Mouse (Mus musculus): ENCODE measurements around the gene Txnrd1.

Gene Txnrd1

DNA sequence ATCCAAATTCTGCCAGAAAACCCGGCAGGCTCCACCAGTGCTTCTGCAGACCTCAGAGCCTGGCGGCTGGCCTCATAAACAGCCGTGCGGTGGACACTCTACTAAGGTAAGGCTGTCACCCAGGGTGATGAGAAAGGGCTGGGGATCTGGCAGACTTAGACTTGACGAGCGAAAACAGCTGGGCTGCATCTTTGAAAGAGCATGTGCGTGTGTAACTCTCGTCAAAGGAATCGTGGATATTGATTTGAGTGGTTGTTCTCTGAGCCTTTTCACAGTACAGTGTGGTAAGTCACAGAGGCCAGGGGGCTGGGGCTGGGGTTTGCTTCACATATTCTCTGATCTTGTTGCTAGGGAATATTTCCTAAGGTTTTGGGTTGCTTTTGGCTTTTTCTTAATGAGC lies at the start of gene Txnrd1:
Gene Txnrd1 (plus strand): TSS at position 26 of the 400 bp plus-strand sequence.
- no peak for DNase-seq (ENCODE audit: low spot score in 2 of 2)

DNA sequence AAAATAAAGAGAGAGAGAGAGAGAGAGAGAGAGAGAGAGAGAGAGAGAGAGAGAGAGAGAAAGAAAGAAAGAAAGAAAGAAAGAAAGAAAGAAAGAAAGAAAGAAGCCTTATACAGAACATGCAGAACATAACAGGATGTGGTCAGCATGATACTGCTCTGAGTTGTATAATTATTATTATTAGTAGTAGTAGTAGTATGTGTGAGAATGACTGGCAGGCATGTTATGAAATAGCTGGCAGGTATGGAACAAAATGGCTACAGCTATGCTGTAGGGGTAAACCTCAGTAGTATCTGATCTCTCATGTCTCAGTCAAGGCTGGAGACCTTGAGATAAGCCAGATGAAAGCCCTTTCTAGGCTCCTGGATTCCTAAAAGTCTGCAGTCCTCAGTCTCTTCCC lies 44.6 kb upstream of the Txnrd1 start:
- no peak for DNase-seq (ENCODE audit: low spot score in 2 of 2)

- DNase-seq (ENCODE audit: low spot score in 2 of 2): no peak
These were observed 43.2 kb upstream of the Txnrd1 start for GRCm38 (mm10) chr10:82790504-82790903.

GRCm38 (mm10) chr10:82791713-82792112 lies 42.0 kb upstream of the Txnrd1 start:
- DNase-seq (ENCODE audit: low spot score in 2 of 2): no peak

DNA sequence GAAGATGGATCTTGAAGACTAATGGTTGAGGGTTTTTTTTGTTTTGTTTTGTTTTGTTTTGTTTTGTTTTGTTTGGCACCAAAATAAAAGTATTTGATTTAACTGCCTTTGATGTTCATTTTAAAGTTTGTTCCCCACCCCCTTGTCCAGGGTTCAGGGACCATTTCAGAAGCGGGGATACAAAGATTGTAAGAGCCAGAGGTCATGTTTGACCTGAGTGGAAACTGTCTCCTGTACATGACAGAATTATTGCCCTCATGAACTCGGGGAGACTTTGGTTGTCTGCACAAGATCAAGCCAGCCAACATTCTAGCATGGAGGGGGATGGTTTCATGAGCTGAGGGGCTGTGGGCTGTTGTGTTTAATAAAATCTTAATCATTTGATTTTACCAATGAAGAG lies 41.4 kb upstream of the Txnrd1 start:
- no peak for DNase-seq (ENCODE audit: low spot score in 2 of 2)

- DNase-seq (ENCODE audit: low spot score in 2 of 2): peak; percentile 33 to 39
These were observed 38.5 kb upstream of the Txnrd1 start for GRCm38 (mm10) chr10:82795071-82795731.

- no peak for DNase-seq (ENCODE audit: low spot score in 2 of 2)
These were observed 38.0 kb upstream of the Txnrd1 start for GRCm38 (mm10) chr10:82795767-82796166.

GRCm38 (mm10) chr10:82796471-82797118 lies 37.2 kb upstream of the Txnrd1 start:
- DNase-seq (ENCODE audit: low spot score in 2 of 2): no peak

GRCm38 (mm10) chr10:82797119-82797491 lies 36.6 kb upstream of the Txnrd1 start:
- no peak for DNase-seq (ENCODE audit: low spot score in 2 of 2)

DNA sequence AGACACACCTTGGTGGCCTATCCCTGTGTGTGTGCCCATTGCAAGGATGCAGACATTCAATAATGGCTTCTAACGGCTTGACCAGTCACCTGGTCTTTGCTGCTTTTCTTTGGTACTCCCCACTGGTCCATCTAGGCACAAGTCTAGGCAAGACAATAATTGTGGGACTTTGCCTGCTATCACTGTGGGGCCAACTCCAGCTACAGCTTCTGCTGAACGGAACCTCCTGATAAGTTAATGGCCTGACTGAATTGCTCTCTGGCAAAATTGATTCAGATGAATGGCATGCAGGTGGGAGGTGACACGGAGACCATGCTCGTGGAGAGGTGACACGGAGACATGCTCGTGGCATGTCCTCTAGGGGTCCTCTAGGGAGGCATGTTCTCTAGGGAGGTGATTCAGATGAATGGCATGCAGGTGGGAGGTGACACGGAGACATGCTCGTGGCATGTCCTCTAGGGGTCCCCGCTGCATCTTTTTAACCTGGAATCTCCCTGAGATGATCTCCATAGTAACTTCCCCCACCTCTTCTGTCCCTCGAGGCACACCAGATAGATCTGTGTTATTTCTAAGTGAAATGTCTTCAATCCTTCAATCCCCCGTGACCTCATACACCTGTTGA lies 35.3 kb upstream of the Txnrd1 start:
- no peak for DNase-seq (ENCODE audit: low spot score in 2 of 2)

DNA sequence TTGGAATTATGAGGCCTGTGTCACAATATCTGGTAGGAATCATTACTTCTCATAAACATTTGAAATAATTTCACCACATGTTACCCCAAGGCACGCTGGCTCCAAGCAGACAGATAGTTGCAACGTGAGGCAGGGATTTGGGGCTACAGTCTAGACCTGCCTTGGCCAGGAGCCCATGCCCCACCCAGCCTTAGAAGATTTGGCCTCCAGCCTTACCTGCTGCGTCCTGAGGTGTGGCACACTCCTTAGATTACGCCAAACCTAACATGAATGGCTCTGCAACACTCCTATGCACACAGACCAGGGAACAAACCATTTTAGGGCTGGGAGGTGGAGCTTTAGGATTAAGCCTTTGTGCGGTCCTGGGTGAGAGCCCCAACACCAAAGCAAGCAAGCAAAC lies 33.7 kb upstream of the Txnrd1 start:
- DNase-seq (ENCODE audit: low spot score in 2 of 2): no peak

GRCm38 (mm10) chr10:82804396-82804795 lies 29.4 kb upstream of the Txnrd1 start:
- no peak for DNase-seq (ENCODE audit: low spot score in 2 of 2)

DNA sequence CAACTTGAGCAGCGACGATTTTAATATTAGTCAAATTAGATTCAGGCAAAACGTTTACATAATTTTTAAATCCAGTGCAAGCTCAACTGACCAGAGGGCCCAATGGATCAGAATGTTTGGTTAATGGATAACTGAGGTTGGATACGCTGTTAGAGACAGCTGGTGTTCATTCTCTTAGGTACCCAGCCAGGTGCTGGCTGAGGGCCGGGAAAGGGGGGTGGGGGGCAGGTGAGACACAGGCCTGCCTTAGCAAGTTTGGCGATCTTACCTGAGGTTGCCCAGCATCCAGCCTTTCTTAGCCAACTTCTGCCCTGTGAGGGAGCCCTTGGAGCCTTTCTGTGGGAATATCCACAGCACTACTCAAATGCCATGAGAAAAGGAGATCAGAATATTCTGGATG lies 28.6 kb upstream of the Txnrd1 start:
- no peak for DNase-seq (ENCODE audit: low spot score in 2 of 2)

- no peak for DNase-seq (ENCODE audit: low spot score in 2 of 2)
These were observed 27.3 kb upstream of the Txnrd1 start for GRCm38 (mm10) chr10:82806414-82806813.

GRCm38 (mm10) chr10:82807238-82807637 lies 26.5 kb upstream of the Txnrd1 start:
- no peak for DNase-seq (ENCODE audit: low spot score in 2 of 2)

DNA sequence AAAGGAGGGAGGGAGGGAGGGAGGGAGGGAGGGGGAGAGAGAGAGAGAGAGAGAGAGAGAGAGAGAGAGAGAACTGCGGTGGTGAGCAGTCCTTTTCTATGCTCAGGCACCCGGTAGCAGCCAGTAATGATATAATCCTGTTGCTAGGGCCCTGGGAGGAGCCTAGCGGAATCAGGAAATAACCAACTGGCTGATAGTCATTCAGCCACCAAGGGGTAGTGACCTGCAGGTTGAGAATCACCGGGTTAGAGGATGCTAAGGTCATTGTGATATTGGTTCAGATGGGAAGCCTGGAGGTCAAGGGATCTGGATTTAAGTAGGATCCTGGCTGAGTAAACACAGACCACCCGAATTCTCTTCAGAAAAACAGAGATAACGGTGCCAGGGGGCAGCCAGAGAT lies 25.6 kb upstream of the Txnrd1 start:
- no peak for DNase-seq (ENCODE audit: low spot score in 2 of 2)

GRCm38 (mm10) chr10:82808891-82809290 lies 24.9 kb upstream of the Txnrd1 start:
- DNase-seq (ENCODE audit: low spot score in 2 of 2): no peak

DNA sequence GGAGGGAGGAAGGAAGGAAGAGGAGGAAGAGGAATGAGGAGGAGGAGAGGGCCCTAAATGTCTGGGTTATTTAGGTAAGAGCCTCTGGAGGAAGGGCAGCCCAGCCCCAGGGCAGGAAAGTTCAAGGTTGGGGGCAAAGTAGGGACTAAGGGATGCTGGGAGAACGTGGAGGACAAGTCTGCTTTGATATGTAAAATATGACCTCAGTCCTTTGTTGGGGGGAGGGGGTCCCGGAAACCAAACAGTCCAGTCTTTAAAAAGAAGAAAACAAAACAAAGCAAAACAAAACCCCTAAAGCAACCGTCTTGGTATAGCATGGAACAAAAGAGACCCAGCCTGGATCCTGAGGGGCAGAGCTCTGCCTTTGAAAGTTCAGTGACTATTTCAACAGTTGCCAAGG lies 24.4 kb upstream of the Txnrd1 start:
- no peak for DNase-seq (ENCODE audit: low spot score in 2 of 2)

GRCm38 (mm10) chr10:82811855-82812431 lies 21.8 kb upstream of the Txnrd1 start:
- peak; percentile 49 to 53 for DNase-seq (ENCODE audit: low spot score in 2 of 2)

DNA sequence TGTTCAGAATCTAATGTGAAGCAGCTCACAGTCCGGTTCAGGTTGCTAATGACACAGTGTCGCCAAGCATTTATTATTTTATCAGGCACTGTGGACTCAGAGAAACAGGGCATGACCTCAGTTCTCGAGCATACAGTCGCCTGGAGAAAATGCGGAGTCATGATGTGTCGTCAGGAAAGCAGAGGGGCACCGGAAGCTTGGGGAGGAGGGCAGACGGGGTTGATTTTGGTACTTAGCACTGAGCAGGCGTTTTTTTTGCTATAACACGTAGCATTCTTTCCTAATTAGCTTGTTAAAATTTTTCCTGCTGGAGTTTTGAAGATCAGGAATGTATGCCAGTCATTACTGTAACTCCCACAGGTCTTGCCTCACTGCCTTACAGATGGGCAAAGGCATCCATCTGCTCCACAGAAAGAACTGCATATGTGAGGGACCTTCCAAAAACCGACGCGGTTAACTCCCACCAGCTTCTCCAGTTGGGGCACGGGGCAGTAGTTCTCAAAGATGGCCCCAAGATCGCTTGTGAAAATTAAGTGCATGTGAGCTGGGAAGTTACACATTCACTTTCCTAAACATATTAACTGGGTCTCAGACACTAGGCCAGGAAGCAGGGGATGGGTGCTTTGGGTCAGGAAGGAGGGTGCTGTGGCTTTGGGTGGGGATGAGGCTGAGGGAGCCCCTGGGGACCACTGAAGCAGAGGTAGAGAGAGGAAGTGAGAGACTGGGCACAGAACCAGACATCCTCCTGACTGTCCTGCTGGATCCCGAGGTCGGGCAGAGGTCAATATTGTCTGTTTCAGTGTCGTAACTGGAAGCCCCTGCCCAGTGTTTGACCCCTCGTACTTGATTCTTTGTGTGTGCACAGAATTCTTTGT lies 19.4 kb upstream of the Txnrd1 start:
- no peak for DNase-seq (ENCODE audit: low spot score in 2 of 2)

DNA sequence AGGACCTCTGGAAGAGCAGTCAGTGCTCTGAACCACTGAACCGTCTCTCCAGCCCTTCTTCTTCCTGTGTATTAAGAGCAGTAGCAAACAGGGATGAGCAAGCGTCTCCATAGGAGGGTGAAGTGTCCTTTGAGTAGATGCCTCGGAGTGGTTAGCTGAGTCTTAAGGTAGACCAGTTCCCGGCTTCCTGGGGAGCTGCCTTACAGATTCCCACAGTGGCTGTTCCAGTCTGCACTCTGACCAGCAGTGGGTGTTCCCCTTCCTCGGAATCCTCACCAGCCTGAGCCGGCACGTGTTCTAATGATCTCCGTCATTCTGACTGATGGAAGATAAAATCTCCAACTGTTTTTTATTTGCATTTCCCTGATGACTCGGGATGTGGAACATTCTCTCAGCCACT lies 17.3 kb upstream of the Txnrd1 start:
- DNase-seq (ENCODE audit: low spot score in 2 of 2): no peak

DNA sequence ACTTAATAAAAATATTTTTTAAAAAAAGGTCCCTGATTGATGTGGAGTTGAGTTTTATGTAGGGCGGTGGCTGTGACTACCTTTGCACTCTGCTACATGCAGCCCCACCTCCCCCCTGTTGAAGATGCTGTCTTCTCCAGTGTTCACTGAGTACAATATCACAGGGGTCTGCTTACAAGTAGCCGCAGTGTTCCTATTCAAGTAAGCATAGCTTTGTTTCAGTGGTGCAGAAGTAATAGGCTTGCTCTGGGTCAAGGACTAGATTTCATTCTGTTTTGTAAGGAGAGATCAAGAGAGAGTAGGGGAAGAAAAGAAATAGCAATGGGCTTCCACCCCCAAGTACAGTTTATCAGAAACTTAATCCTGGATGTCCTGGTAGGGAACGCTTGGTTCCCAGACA lies 16.2 kb upstream of the Txnrd1 start:
- DNase-seq (ENCODE audit: low spot score in 2 of 2): no peak
